Mouse (Mus musculus) G1E (cell line): Measurements from ENCODE around the gene Wars. TPM values are rescaled to one million over a fixed set of nuclear protein-coding genes. Genes with fewer than 3 reads are reported as not detected.

ENCODE experiments used
- ATAC-seq: 2 replicates; pipeline ENCODE4 v1.8.0; 2016; ENCODE audit warnings: mild to moderate bottlenecking; ENCODE audit not compliant: insufficient number of reproducible peaks, poor library complexity, low FRiP score, severe bottlenecking; ENCODE audit errors: extremely low read depth
- DNase-seq: peaks from one replicate; pipeline ENCODE4 v3.0.0; 2012; ENCODE audit warnings: low spot score
- H3K27me3 ChIP-seq: 2 replicates; pipeline ENCODE4 v1.6.1; 2012; ENCODE audit warnings: mild to moderate bottlenecking, low read length, inconsistent platforms; ENCODE audit not compliant: insufficient read depth
- H3K36me3 ChIP-seq: replicated peaks from 2 replicates; pipeline ENCODE3; 2012; ENCODE audit warnings: mild to moderate bottlenecking, inconsistent platforms
- H3K4me1 ChIP-seq: 2 replicates; pipeline ENCODE4 v1.6.1; 2012; ENCODE audit warnings: low read depth, low read length, inconsistent platforms, mixed read lengths; ENCODE audit not compliant: insufficient read depth
- H3K4me3 ChIP-seq: 2 replicates; pipeline ENCODE4 v1.5.1; 2012; ENCODE audit warnings: low read depth, mild to moderate bottlenecking, inconsistent platforms, low read length, moderate library complexity, mixed read lengths
- H3K9me3 ChIP-seq: replicated peaks from 2 replicates; pipeline ENCODE4 v1.6.1; 2012; ENCODE audit warnings: inconsistent platforms
- CTCF ChIP-seq: IDR thresholded peaks from 2 replicates; pipeline ENCODE4 v1.5.1; 2012; ENCODE audit warnings: low read depth, low read length, inconsistent platforms, mixed read lengths
- GATA1 ChIP-seq: IDR thresholded peaks from 2 replicates; pipeline ENCODE4 v1.6.1; 2012; ENCODE audit warnings: borderline replicate concordance, low read length, inconsistent platforms, mixed read lengths
- GATA2 ChIP-seq: IDR thresholded peaks from 2 replicates; pipeline ENCODE4 v1.6.1; 2012; ENCODE audit warnings: low read depth, low read length, inconsistent platforms, borderline replicate concordance
- POLR2AphosphoS5 ChIP-seq: IDR thresholded peaks from 2 replicates; pipeline ENCODE4 v1.6.1; 2012; ENCODE audit warnings: low read depth, low read length, inconsistent platforms; ENCODE audit not compliant: insufficient replicate concordance
- TAL1 ChIP-seq: conservative IDR thresholded peaks from 2 replicates; pipeline ENCODE4 v1.6.1; 2012; ENCODE audit warnings: low read depth, low read length, inconsistent platforms, mixed read lengths
- polyA plus RNA-seq: library from polyadenylated mRNA; stranded (reverse); fragments of >175 nt; gene quantifications from 2 replicates; pipeline ENCODE4 v1.2.3, GENCODE M21; 2012
- total RNA-seq, 2 experiments: library from RNA; stranded (forward) in 1 of 2; stranded (reverse) in 1 of 2; fragments of 200-1000 nt in 1 of 2; fragments of >200 nt in 1 of 2; fragmentation: Nextera tagmentation in 1 of 2; gene quantifications; 2 replicates each; pipeline ENCODE4 v1.2.3; 2014 to 2017

Gene Wars
- total and polyA plus RNA-seq, 3 experiments: 62.1 to 81.0 (median 78.3) TPM

- H3K4me3 ChIP-seq: no peak overlapping the region
- no peaks in the 10 kb centered on the region for H3K9me3 ChIP-seq
- peaks cover 50% of the 10 kb centered on the region for H3K36me3 ChIP-seq
- DNase-seq (no peak), ATAC-seq (no peak)
- no peak for TF ChIP-seq POLR2AphosphoS5
- no peak for TF ChIP-seq CTCF
- no peak for TF ChIP-seq TAL1
- no peak for TF ChIP-seq GATA2
- TF ChIP-seq GATA1: no peak
- peaks cover 11% of the 10 kb centered on the region for H3K4me1 ChIP-seq
- no peaks in the 10 kb centered on the region for H3K27me3 ChIP-seq
These were observed 51.3 kb downstream of the Wars start for GRCm38 (mm10) chr12:108842663-108843062.

GRCm38 (mm10) chr12:108841181-108841580, 52.8 kb downstream of the Wars start:
- no peak overlapping the region for H3K4me3 ChIP-seq
- no peak for TF ChIP-seq CTCF
- no peak for TF ChIP-seq TAL1
- TF ChIP-seq GATA2: no peak
- TF ChIP-seq GATA1: no peak
- no peak for TF ChIP-seq POLR2AphosphoS5
- ATAC-seq (no peak), DNase-seq (no peak)
- peaks cover 61% of the 10 kb centered on the region for H3K36me3 ChIP-seq
- no peaks in the 10 kb centered on the region for H3K27me3 ChIP-seq
- H3K9me3 ChIP-seq: no peaks in the 10 kb centered on the region
- peaks cover 23% of the 10 kb centered on the region for H3K4me1 ChIP-seq

GRCm38 (mm10) chr12:108836722-108837121, 57.3 kb downstream of the Wars start:
- Histone ChIP-seq H3K4me3 (peak overlapping the region; percentile 73), H3K4me1 (peaks cover 30% of the 10 kb centered on the region), H3K27me3 (no peaks in the 10 kb centered on the region), H3K36me3 (peaks cover 72% of the 10 kb centered on the region), H3K9me3 (no peaks in the 10 kb centered on the region; the same call in 1 of the 2 replicates)
- ATAC-seq (no peak), DNase-seq (no peak)
- TF ChIP-seq TAL1 (no peak), CTCF (no peak), GATA1 (no peak), POLR2AphosphoS5 (no peak), GATA2 (no peak)

- peaks cover 72% of the 10 kb centered on the region for H3K36me3 ChIP-seq
- peak within 1 kb of the TSS; percentile 73 for H3K4me3 ChIP-seq
- H3K9me3 ChIP-seq: no peaks in the 10 kb centered on the region; the same call in 1 of the 2 replicates
- ATAC-seq (peak; percentile 94), DNase-seq (peak; percentile 100)
- no peaks in the 10 kb centered on the region for H3K27me3 ChIP-seq
- H3K4me1 ChIP-seq: peaks cover 30% of the 10 kb centered on the region
- TF ChIP-seq CTCF (no peak), GATA1 (no peak), GATA2 (no peak), TAL1 (no peak), POLR2AphosphoS5 (no peak)
These were observed 58.0 kb downstream of the Wars start, which contains the start of the genes Slc25a29 and Slc25a47 for GRCm38 (mm10) chr12:108835840-108836409. Gene Slc25a29, minus strand, starts transcription at chr12:108835883. Gene Slc25a47, plus strand, starts transcription at chr12:108836046.

DNA sequence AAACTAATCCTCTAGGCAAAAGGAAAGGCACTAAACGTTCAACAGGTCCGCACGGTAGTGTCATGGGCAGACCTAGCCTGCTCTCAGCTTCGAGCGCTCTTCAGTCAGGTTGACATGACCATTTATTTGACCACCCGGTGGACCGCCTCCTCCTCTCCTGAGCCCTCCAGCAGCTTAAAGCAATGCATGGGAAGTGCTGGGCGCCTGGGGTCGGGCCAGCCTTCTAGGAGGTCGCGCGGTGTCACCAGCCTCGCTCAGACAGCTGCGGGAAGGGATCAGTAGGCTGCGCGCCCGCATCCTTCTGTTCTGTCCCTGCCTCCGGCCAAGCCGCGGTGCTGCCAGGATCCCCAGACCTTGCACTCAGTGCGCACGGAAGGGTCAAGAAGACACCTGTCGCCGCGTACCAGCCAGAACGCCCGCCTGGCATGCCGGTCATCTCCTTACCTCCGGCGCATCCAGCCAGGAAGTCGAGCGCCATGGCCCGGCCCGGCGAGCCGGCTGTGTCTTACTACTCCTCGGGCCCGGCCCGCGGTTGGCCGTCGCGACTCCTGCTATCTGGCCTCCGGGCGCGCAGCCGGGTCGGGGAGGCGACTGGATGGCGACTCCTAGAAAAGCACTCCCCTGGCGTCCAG, 58.6 kb downstream of the Wars start:
- H3K4me1 ChIP-seq: peaks cover 30% of the 10 kb centered on the region
- H3K36me3 ChIP-seq: peaks cover 74% of the 10 kb centered on the region
- no peaks in the 10 kb centered on the region; the same call in 1 of the 2 replicates for H3K9me3 ChIP-seq
- H3K27me3 ChIP-seq: no peaks in the 10 kb centered on the region
- H3K4me3 ChIP-seq: peak overlapping the region; percentile 73
- ATAC-seq (no peak), DNase-seq (no peak)
- TF ChIP-seq POLR2AphosphoS5 (no peak), TAL1 (no peak), GATA1 (no peak), CTCF (no peak), GATA2 (no peak)

GRCm38 (mm10) chr12:108834786-108835185, 59.2 kb downstream of the Wars start:
- H3K27me3 ChIP-seq: no peaks in the 10 kb centered on the region
- H3K4me3 ChIP-seq: no peak overlapping the region; the same call in 1 of the 2 replicates
- DNase-seq (no peak), ATAC-seq (no peak)
- no peaks in the 10 kb centered on the region; the same call in 1 of the 2 replicates for H3K9me3 ChIP-seq
- no peak for TF ChIP-seq POLR2AphosphoS5
- TF ChIP-seq CTCF: no peak
- no peak for TF ChIP-seq GATA1
- TF ChIP-seq GATA2: no peak
- TF ChIP-seq TAL1: no peak
- H3K4me1 ChIP-seq: peaks cover 30% of the 10 kb centered on the region
- H3K36me3 ChIP-seq: peaks cover 78% of the 10 kb centered on the region
